Mouse (Mus musculus) neural tube, embryonic 12.5 days (tissue): Measurements from ENCODE around the gene Nrarp. TPM values are rescaled to one million over a fixed set of nuclear protein-coding genes. Genes with fewer than 3 reads are reported as not detected.

Experiments
- ATAC-seq: fragments of 200-750 bp; cut with Nextera tagmentation; 2 replicates; pipeline ENCODE4 v1.8.0; 2017; ENCODE audit warnings: low read depth, mild to moderate bottlenecking, moderate TSS enrichment, moderate library complexity; ENCODE audit not compliant: low FRiP score
- H3K27ac ChIP-seq: fragments of 300-500 bp; sonication (generic); 2 replicates; pipeline ENCODE4 v1.5.1; 2016
- H3K27me3 ChIP-seq: fragments of 300-500 bp; sonication (generic); replicated peaks from 2 replicates; pipeline ENCODE4 v1.6.1; 2016; ENCODE audit warnings: mild to moderate bottlenecking
- H3K36me3 ChIP-seq: fragments of 300-500 bp; sonication (generic); 2 replicates; pipeline ENCODE4 v1.6.1; 2016; ENCODE audit warnings: mild to moderate bottlenecking
- H3K4me1 ChIP-seq: fragments of 300-500 bp; sonication (generic); 2 replicates; pipeline ENCODE4 v1.6.1; 2016
- H3K4me2 ChIP-seq: fragments of 300-500 bp; sonication (generic); replicated peaks from 2 replicates; pipeline ENCODE4 v1.6.1; 2016; ENCODE audit warnings: mild to moderate bottlenecking
- H3K4me3 ChIP-seq: fragments of 300-500 bp; sonication (generic); 2 replicates; pipeline ENCODE4 v1.5.1; 2016
- H3K9ac ChIP-seq: fragments of 300-500 bp; sonication (generic); 2 replicates; pipeline ENCODE4 v1.6.1; 2016; ENCODE audit warnings: mild to moderate bottlenecking
- H3K9me3 ChIP-seq: fragments of 300-500 bp; sonication (generic); 2 replicates; pipeline ENCODE4 v1.6.1; 2016; ENCODE audit warnings: mild to moderate bottlenecking
- WGBS: fragments of 180-500 bp; shearing (Covaris S2); methylation state at CpG from one replicate; pipeline ENCODE4 v1.1.7; 2016; 5-methylcytosine and 5-hydroxymethylcytosine counted together
- polyA plus RNA-seq: library from polyadenylated mRNA; unstranded; fragments of >200 nt; fragmentation: Nextera tagmentation; extraction: Ambion mirVana; gene quantifications from 2 replicates; pipeline ENCODE4 v1.2.1, GENCODE M21; 2016

Gene Nrarp
- polyA plus RNA-seq, 1 experiment from 2014 or later = 96.8 TPM

DNA sequence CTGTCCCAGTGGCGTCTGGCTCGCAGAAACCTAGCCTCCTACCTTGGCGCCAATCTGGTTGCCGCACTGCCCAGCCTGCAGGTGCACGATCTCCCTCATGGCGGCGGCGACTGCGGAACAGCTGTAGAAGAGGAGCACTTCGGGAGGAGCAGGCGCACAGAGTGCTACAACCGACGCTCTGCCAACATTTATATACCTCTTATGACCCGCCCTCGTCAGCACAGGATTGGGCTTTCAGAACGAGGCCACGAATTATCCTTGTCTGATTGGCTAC lies 43.9 kb downstream of the Nrarp start, which contains the start of gene Tubb4b:
Gene Tubb4b, minus strand, starts transcription at position 211 of the 274 bp plus-strand sequence.
- Histone ChIP-seq H3K9me3 (no peaks in the 10 kb centered on the region), H3K9ac (peak within 1 kb of the TSS; percentile 79), H3K4me1 (peaks cover 23% of the 10 kb centered on the region), H3K4me2 (peak within 1 kb of the TSS; percentile 98), H3K27me3 (no peaks in the 10 kb centered on the region), H3K27ac (peak within 1 kb of the TSS; percentile 91), H3K4me3 (peak within 1 kb of the TSS; percentile 90), H3K36me3 (peaks cover 5% of the 10 kb centered on the region; the same call in 1 of the 2 replicates)
- under 1% methylated on average over 17 of the region's 17 CpGs for WGBS
- ATAC-seq = no peak

DNA sequence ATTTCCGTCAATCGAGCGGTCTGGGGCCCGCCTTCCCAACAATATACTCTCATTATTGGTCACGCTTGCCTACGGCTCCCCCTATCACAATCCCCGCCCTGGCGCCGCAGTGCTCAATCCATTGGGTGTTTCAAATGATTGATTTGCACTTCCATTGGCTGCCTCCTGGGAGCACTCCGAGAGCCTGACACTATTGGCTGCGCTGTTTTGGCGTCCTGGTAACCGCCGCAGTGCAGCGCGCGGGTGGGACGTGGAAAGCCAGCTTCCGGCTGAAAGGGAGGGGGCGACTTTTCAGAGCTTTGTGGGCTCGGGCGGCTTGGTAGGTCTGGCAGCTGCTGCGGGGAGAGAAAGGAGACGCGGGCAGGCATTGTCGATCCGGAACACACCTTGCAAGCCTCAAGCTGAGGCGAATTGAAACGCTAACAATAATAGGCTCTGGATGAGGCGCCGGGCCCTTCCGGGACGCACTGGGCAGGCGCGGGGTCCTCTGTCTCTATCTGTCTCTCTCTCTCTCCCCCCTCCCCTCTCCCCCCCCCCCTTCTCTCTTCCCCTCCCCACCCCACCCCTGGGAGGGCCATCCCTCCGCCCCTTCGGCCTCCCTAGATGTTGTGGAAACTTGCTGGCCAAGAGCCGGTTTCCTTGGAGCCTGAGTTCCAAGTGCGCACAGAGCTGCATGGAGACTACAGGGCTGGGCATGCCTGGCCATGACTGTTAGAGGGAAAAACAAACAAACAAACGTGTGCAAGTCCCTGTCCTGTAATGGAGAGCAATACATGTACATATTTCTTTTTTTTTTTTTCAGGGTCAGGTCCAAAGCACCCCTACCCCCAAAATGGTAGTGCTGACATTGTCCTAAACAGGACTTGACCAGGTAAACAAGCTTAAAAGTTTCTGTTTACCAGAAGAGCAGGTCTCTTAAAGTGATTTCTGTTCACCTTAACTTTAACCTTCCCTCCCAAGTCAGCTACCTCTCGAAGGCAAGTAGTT lies 44.5 kb downstream of the Nrarp start:
- Histone ChIP-seq H3K9ac (peak overlapping the region; percentile 60), H3K4me1 (peaks cover 23% of the 10 kb centered on the region), H3K4me3 (peak overlapping the region; percentile 48), H3K36me3 (peaks cover 5% of the 10 kb centered on the region; the same call in 1 of the 2 replicates), H3K9me3 (no peaks in the 10 kb centered on the region), H3K4me2 (peak overlapping the region; percentile 57), H3K27me3 (no peaks in the 10 kb centered on the region), H3K27ac (peak overlapping the region; percentile 91)
- ATAC-seq = peak; percentile 96
- 2% methylated on average over 41 of the region's 41 CpGs for WGBS

DNA sequence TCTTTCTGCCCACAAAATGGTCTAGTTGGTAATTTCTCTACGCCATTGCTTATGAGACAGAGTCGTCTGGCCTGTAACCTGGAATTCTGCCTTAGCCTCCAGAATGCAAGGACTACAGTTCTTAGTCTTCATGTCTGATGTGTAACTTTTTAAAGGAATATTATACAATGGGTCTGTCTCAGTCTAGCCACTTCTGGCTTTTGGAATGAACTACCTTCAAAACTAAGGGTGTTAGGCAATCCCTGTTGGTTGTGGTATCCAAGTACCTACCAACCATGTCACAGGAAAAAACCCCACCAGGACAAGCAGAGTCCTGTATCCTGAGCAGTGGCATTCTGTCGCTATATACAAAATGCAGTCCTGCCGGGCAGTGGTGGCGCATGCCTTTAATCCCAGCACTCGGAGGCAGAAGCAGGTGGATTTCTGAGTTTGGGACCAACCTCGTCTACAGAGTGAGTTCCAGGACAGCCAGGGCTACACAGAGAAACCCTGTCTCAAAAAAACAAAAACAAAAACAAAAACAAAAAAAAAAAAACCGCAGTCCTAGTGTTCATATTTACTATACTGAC lies 45.3 kb downstream of the Nrarp start:
- WGBS = 80% methylated on average over 8 of the region's 8 CpGs
- H3K4me3 ChIP-seq = peak overlapping the region; percentile 48; the same call in 1 of the 2 replicates
- no peak for ATAC-seq

DNA sequence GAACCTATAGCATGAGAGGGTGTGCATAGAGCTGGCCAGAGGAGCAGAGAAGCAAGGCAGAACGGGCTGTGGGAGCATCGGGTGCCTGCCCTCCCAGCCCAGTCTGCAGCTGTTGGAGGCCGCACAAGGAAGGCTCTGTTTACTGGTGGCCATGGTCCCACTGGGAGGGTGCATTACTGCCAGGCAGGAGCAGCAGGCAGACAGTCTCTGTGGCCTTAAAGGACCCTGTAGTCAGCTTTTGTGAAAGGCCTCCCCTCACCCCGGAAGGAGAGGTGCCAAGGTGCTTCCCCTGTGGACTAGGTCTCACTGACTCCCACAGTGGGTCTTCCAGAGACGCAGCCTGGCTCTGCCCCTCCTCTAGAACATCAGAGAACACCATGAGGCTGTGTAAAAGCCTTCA lies 46.3 kb downstream of the Nrarp start:
- WGBS = 82% methylated on average over 5 of the region's 5 CpGs
- H3K36me3 ChIP-seq = peaks cover 1% of the 10 kb centered on the region; the same call in 1 of the 2 replicates
- no peak for ATAC-seq
- no peaks in the 10 kb centered on the region for H3K9me3 ChIP-seq
- H3K4me1 ChIP-seq = peaks cover 23% of the 10 kb centered on the region
- peaks cover 7% of the 10 kb centered on the region; the same call in 1 of the 2 replicates for H3K27me3 ChIP-seq
- no peak overlapping the region for H3K9ac ChIP-seq
- H3K4me2 ChIP-seq = no peak overlapping the region
- H3K27ac ChIP-seq = no peak overlapping the region
- H3K4me3 ChIP-seq = no peak overlapping the region

More for the DNA sequence above, 45.3 kb downstream of the Nrarp start:
- H3K36me3 ChIP-seq = peaks cover 5% of the 10 kb centered on the region; the same call in 1 of the 2 replicates
- no peaks in the 10 kb centered on the region for H3K27me3 ChIP-seq
- H3K27ac ChIP-seq = 0 out of 2 replicates have a peak overlapping the region, but pooled peaks have one; percentile 91
- H3K4me1 ChIP-seq = peaks cover 23% of the 10 kb centered on the region
- no peaks in the 10 kb centered on the region for H3K9me3 ChIP-seq
- peak overlapping the region; percentile 57 for H3K4me2 ChIP-seq
- no peak overlapping the region for H3K9ac ChIP-seq

DNA sequence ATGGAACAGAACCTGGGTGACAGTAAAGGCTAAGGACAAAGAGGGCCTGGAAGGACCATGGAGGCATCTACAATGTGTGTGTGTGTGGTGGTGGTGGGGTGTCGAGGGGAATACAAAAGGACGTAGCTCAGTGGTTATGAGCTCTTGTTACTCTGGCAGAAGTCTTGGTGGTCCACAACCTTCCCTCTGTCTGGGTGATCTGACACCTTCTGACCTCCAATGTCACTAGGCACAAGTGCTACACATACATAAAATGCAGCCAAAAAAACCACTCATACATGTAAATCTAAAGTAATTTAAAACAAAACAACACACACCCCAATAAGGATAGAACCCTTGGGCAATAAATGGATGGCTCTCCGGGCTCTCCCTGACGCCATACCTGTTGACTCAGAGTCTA lies 46.8 kb downstream of the Nrarp start:
- Histone ChIP-seq H3K9me3 (no peaks in the 10 kb centered on the region), H3K4me1 (peaks cover 23% of the 10 kb centered on the region), H3K4me3 (no peak overlapping the region), H3K4me2 (no peak overlapping the region), H3K27ac (no peak overlapping the region), H3K27me3 (peaks cover 9% of the 10 kb centered on the region; the same call in 1 of the 2 replicates), H3K36me3 (no peaks in the 10 kb centered on the region), H3K9ac (no peak overlapping the region)
- 91% methylated on average over 4 of the region's 4 CpGs for WGBS
- no peak for ATAC-seq

DNA sequence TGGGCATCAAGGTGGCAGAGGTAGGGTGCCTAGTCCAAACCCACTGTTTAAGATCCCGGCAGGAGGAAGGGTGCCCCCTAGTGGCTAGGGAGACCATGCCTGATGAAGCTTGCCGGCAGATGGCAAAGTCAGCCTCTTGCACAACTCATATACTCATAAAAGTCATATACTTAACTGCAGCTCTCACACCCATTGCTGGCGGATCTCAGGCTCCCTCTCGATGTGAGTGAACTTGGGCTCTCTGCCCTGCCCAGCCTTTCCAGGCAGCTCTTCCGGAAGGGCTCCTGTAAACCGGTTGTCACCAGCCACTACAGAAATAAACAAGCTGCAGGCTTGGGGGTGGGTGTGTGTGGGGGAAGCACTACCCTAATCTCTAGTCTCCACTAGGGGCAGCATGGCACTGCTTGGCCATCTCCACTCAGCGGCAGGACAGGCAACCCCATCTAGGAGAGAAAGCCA lies 47.9 kb downstream of the Nrarp start:
- Histone ChIP-seq H3K4me1 (peaks cover 19% of the 10 kb centered on the region), H3K9ac (no peak overlapping the region), H3K4me2 (peak overlapping the region; percentile 38), H3K27ac (no peak overlapping the region), H3K9me3 (no peaks in the 10 kb centered on the region), H3K36me3 (no peaks in the 10 kb centered on the region), H3K27me3 (peaks cover 9% of the 10 kb centered on the region; the same call in 1 of the 2 replicates), H3K4me3 (no peak overlapping the region)
- 0% methylated on average over 7 of the region's 7 CpGs for WGBS
- ATAC-seq = no peak

DNA sequence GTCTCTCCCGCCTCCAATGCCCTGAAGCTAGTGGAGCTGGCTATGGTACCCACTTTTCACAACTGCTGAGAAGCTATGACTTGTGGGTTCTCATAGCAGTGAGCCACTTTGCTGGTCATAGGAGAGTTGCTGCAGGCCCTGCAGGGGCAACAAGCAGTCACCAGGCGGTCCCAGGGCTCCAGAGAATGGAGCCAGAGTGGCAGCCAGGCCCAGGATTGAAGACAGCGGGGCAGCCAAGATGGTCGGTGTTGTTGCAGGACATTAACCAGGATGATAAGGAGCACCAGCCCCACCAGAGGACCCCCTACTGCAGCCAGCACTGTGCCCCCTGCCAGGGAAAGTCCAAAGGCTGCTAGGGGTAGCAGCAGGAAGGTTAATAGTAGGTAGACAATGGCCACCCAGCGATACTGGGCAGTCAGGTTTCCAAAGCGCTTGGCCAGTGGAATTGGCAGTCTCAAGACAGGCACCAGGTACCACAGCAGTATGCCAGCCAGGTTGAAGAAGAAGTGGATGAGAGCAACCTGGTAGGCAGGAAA lies 48.5 kb downstream of the Nrarp start:
- WGBS = 70% methylated on average over 6 of the region's 6 CpGs
- ATAC-seq = no peak
- Histone ChIP-seq H3K36me3 (no peaks in the 10 kb centered on the region), H3K9ac (no peak overlapping the region), H3K9me3 (no peaks in the 10 kb centered on the region), H3K27ac (no peak overlapping the region), H3K4me3 (no peak overlapping the region), H3K27me3 (peaks cover 9% of the 10 kb centered on the region; the same call in 1 of the 2 replicates), H3K4me2 (peak overlapping the region; percentile 38), H3K4me1 (peaks cover 14% of the 10 kb centered on the region)

DNA sequence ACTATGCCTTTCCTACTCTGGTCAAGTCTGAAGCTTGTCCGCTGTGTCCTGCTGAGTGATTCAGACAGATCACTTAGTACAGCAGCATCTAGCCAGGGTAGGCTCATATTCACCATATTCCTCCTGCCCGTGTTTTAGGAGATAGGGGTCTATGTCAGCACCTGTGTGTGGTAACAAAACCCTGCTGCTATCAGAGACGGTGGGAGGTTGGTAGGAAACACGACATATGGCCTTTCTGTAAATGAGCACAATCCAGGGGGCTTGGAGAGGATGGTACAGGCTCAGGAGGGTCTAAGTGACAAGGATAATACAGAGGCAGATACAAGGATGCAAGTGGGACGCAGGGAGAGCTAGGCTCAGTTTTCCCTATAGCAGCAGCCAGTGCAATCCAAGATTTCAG lies 49.0 kb downstream of the Nrarp start:
- Histone ChIP-seq H3K4me2 (no peak overlapping the region), H3K4me3 (no peak overlapping the region), H3K36me3 (no peaks in the 10 kb centered on the region), H3K9me3 (no peaks in the 10 kb centered on the region), H3K9ac (no peak overlapping the region), H3K27ac (no peak overlapping the region), H3K27me3 (peaks cover 9% of the 10 kb centered on the region; the same call in 1 of the 2 replicates), H3K4me1 (peaks cover 14% of the 10 kb centered on the region)
- no peak for ATAC-seq
- WGBS = 84% methylated on average over 5 of the region's 5 CpGs

DNA sequence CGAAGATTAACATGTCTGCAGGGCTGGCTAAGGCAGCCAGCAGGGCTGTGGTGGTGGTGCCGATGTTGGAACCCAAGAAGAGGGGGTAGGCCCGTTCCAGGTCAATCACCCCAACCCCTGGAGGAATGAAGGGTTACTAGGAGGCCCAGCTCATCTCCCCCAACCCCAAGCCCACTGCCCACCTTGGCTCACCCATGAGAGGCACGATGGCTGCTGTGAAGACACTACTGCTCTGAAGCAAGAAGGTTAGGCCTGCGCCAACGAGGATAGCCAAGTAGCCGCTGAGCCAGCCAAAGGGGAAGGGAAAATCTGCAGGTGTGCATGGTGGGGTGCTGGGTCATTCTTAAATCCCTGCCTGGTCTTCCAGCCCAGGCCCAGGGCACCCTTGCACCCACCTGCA lies 50.0 kb downstream of the Nrarp start:
- Histone ChIP-seq H3K9me3 (no peaks in the 10 kb centered on the region), H3K4me1 (peaks cover 10% of the 10 kb centered on the region), H3K27me3 (peaks cover 9% of the 10 kb centered on the region; the same call in 1 of the 2 replicates), H3K9ac (no peak overlapping the region), H3K4me3 (no peak overlapping the region), H3K27ac (no peak overlapping the region), H3K36me3 (no peaks in the 10 kb centered on the region), H3K4me2 (no peak overlapping the region)
- 83% methylated on average over 7 of the region's 7 CpGs for WGBS
- no peak for ATAC-seq

DNA sequence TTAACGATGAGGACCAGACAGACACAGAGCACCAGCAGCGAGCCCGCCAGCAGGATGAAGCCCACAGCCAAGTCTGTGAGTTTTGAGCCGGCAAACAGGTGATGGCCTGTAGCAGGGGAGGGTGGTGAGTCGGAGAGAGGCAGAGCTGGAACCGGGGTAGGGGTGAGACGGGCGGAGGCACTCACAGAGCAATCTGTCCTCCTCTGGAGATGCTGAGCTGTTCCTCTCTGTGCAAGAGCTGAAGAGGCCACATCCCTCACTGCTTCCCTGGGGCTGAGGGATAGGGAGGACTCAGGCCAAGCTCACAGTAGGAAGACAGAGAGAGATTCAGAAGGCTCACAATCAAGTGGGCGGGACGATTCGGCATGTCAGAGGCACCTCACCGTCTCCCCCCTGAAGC lies 50.5 kb downstream of the Nrarp start:
- ATAC-seq = no peak
- 59% methylated on average over 12 of the region's 12 CpGs for WGBS
- Histone ChIP-seq H3K9me3 (no peaks in the 10 kb centered on the region), H3K27ac (no peak overlapping the region), H3K4me2 (no peak overlapping the region), H3K36me3 (no peaks in the 10 kb centered on the region), H3K9ac (no peak overlapping the region), H3K4me3 (no peak overlapping the region), H3K27me3 (peaks cover 9% of the 10 kb centered on the region; the same call in 1 of the 2 replicates), H3K4me1 (peaks cover 6% of the 10 kb centered on the region)
